Mouse (Mus musculus): Measurements from ENCODE around the gene Cog8.

GRCm38 (mm10) chr8:107029310-107029709, 27.2 kb downstream of the Cog8 start:
- no peak for TF ChIP-seq CTCF (IDR thresholded peaks at IDR 0.05; ENCODE audit: low read depth, low read length)
- no peak for TF ChIP-seq POLR2A (IDR thresholded peaks at IDR 0.05; ENCODE audit: borderline replicate concordance, low read depth, low read length)

Data from bone marrow macrophage, adult 2 months (primary cell).